Mouse (Mus musculus) kidney, embryonic 14.5 days (tissue): ENCODE measurements around the gene Isoc2a. TPM values are rescaled to one million over a fixed set of nuclear protein-coding genes. Genes with fewer than 3 reads are reported as not detected.

Source experiments
- ATAC-seq: fragments of 200-750 bp; cut with Nextera tagmentation; 2 replicates; pipeline ENCODE4 v1.8.0; 2017; ENCODE audit warnings: moderate number of reproducible peaks, mild to moderate bottlenecking, moderate TSS enrichment, moderate library complexity; ENCODE audit not compliant: low FRiP score, low TSS enrichment
- H3K27ac ChIP-seq: fragments of 300-500 bp; sonication (generic); 2 replicates; pipeline ENCODE4 v1.5.1; 2014; ENCODE audit warnings: low read depth, mild to moderate bottlenecking, low read length, moderate library complexity, mixed read lengths
- H3K27me3 ChIP-seq: fragments of 300-500 bp; sonication (generic); 2 replicates; pipeline ENCODE4 v1.6.1; 2014; ENCODE audit warnings: mild to moderate bottlenecking, low read length; ENCODE audit not compliant: control insufficient read depth, insufficient read depth
- H3K36me3 ChIP-seq: fragments of 300-500 bp; sonication (generic); 2 replicates; pipeline ENCODE4 v1.6.1; 2014; ENCODE audit warnings: low read length, mixed read lengths; ENCODE audit not compliant: control insufficient read depth, insufficient read depth
- H3K4me1 ChIP-seq: fragments of 300-500 bp; sonication (generic); 2 replicates; pipeline ENCODE4 v1.6.1; 2014; ENCODE audit warnings: low read length, mixed read lengths; ENCODE audit not compliant: control insufficient read depth, insufficient read depth
- H3K4me2 ChIP-seq: fragments of 300-500 bp; sonication (generic); replicated peaks from 2 replicates; pipeline ENCODE4 v1.6.1; 2014; ENCODE audit warnings: low read depth, mild to moderate bottlenecking, low read length
- H3K4me3 ChIP-seq: fragments of 300-500 bp; sonication (generic); 2 replicates; pipeline ENCODE4 v1.5.1; 2014; ENCODE audit warnings: mild to moderate bottlenecking, low read length
- H3K9ac ChIP-seq: fragments of 300-500 bp; sonication (generic); 2 replicates; pipeline ENCODE4 v1.6.1; 2014; ENCODE audit warnings: low read depth, mild to moderate bottlenecking, low read length, moderate library complexity
- H3K9me3 ChIP-seq: fragments of 300-500 bp; sonication (generic); 2 replicates; pipeline ENCODE4 v1.6.1; 2016; ENCODE audit warnings: low read length; ENCODE audit not compliant: control insufficient read depth
- WGBS: fragments of 180-500 bp; shearing (Covaris S2); extraction: QIAGEN DNeasy Blood & Tissue Kit; methylation state at CpG from one replicate; pipeline ENCODE4 v1.1.7; 2014; 5-methylcytosine and 5-hydroxymethylcytosine counted together
- polyA plus RNA-seq: library from polyadenylated mRNA; unstranded; fragments of >200 nt; fragmentation: Nextera tagmentation; extraction: Ambion mirVana; gene quantifications from 2 replicates; pipeline ENCODE4 v1.2.1, GENCODE M21; 2014

The Isoc2a gene
- polyA plus RNA-seq, 1 experiment from 2014 or later: 0.95 TPM

DNA sequence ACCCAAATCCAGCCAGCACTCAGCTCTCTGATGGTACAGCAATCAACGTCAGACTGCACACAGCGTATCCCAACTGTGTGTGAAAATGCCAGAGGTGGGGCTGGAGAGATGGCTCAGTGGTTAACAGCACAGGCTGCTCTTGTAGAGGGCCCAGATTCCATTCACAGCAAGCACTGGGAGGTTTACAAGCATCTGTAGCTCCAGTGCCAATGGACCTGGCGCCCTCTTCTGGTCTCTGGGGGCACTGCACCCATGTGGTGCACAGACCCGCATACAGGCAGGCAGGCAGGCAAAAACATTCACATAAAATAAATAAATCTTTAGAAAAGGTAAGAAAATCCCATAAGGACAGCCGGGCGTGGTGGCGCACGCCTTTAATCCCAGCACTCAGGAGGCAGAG is 24.2 kb downstream of the Isoc2a start:
- Histone ChIP-seq H3K4me2 (no peak overlapping the region), H3K4me3 (no peak overlapping the region), H3K36me3 (no peaks in the 10 kb centered on the region), H3K27me3 (0 out of 2 replicates have a peak, but pooled peaks cover 3% of the 10 kb centered on the region), H3K9me3 (peaks cover 3% of the 10 kb centered on the region; the same call in 1 of the 2 replicates), H3K27ac (no peak overlapping the region), H3K4me1 (0 out of 2 replicates have a peak, but pooled peaks cover 7% of the 10 kb centered on the region), H3K9ac (no peak overlapping the region)
- ATAC-seq: 0 out of 2 replicates have a peak, but pooled peaks have one; percentile 29
- 58% methylated on average over 8 of the region's 8 CpGs for WGBS

DNA sequence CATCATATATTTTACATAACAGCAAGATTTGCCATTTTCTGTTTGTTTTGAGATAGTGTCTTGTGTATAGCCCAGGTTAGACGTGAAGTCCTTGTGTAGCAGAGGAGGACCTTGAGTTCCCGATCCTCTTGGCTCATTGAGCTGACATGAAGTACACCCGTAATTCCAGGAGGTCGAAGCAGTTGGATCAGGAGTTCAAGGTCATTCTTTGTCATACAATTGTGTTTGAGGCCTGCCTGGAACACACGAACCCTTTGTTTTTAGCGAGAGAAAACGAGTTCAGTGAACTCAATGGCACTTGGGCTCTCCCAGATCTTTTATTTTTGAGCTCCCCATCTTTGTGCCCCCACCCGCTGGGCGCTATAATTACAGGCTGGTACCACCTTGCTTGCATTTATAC is 25.5 kb downstream of the Isoc2a start:
- Histone ChIP-seq H3K36me3 (no peaks in the 10 kb centered on the region), H3K9me3 (peaks cover 3% of the 10 kb centered on the region; the same call in 1 of the 2 replicates), H3K27me3 (0 out of 2 replicates have a peak, but pooled peaks cover 3% of the 10 kb centered on the region), H3K4me3 (no peak overlapping the region), H3K9ac (no peak overlapping the region), H3K4me2 (no peak overlapping the region), H3K4me1 (0 out of 2 replicates have a peak, but pooled peaks cover 7% of the 10 kb centered on the region), H3K27ac (no peak overlapping the region)
- ATAC-seq: no peak
- 88% methylated on average over 9 of the region's 9 CpGs for WGBS

GRCm38 (mm10) chr7:4906466-4906950 is 29.6 kb downstream of the Isoc2a start, which contains the start of gene Gm36210:
TSS of gene Gm36210 (minus strand) at chr7:4906516.
- Histone ChIP-seq H3K9ac (no peak within 1 kb of the TSS), H3K27ac (no peak within 1 kb of the TSS), H3K36me3 (no peaks in the 10 kb centered on the region), H3K4me3 (no peak within 1 kb of the TSS), H3K4me2 (no peak within 1 kb of the TSS), H3K27me3 (no peaks in the 10 kb centered on the region), H3K4me1 (0 out of 2 replicates have a peak, but pooled peaks cover under 1% of the 10 kb centered on the region), H3K9me3 (no peaks in the 10 kb centered on the region)
- no peak for ATAC-seq
- WGBS: 46% methylated on average over 10 of the region's 10 CpGs

GRCm38 (mm10) chr7:4911561-4911960 is 34.6 kb downstream of the Isoc2a start:
- 33% methylated on average over 9 of the region's 9 CpGs for WGBS
- H3K27me3 ChIP-seq: no peaks in the 10 kb centered on the region
- H3K9me3 ChIP-seq: no peaks in the 10 kb centered on the region
- H3K4me3 ChIP-seq: no peak overlapping the region
- peaks cover 11% of the 10 kb centered on the region for H3K4me1 ChIP-seq
- H3K4me2 ChIP-seq: no peak overlapping the region
- H3K36me3 ChIP-seq: no peaks in the 10 kb centered on the region
- no peak overlapping the region; the same call in 1 of the 2 replicates for H3K27ac ChIP-seq
- peak; percentile 10; the same call in 1 of the 2 replicates for ATAC-seq
- H3K9ac ChIP-seq: no peak overlapping the region

- no peak overlapping the region for H3K4me3 ChIP-seq
- ATAC-seq: no peak
- H3K9me3 ChIP-seq: no peaks in the 10 kb centered on the region
- H3K36me3 ChIP-seq: no peaks in the 10 kb centered on the region; the same call in 1 of the 2 replicates
- no peak overlapping the region for H3K4me2 ChIP-seq
- H3K27me3 ChIP-seq: no peaks in the 10 kb centered on the region
- H3K4me1 ChIP-seq: peaks cover 17% of the 10 kb centered on the region
- no peak overlapping the region for H3K27ac ChIP-seq
- no peak overlapping the region for H3K9ac ChIP-seq
- WGBS: 77% methylated on average over 5 of the region's 5 CpGs
Measured at GRCm38 (mm10) chr7:4912248-4912647, 35.3 kb downstream of the Isoc2a start.

DNA sequence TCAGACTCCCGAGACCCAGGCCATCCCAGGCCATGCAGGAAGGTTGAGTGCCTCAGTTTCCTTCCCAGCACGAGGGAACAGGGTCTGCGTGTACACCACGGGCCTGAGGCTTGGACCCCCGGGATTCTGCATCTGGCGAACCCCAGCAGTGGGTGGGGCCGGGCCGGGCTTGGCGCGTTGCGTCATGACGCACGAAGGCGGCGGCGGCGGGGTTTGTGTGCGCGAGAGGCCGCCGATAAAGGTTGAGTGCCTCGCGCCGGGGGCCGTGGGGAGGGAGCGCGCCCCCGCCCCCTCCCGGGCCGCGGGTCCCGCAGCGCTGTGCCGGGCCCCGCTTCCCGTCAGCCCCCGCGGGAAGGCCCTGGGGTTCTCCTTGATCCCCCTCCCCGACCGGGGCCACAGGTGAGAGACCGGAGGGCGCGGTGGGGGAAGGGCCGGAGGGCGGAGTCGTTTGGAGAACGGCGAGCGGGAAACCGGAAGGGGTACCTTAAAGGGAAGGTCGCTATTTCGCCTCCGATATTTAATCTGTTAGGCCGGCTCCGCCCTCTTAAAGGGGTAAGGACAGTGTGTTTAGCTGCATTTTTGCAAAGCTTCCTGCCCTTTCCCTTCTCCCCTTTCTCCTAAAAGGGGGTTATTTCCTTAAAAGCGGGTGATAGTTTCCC is 38.2 kb downstream of the Isoc2a start, which contains the start of gene Zfp628:
Gene Zfp628 (plus strand): TSS at position 211 of the 659 bp plus-strand sequence.
- H3K27ac ChIP-seq: peak within 1 kb of the TSS; percentile 98
- peaks cover 17% of the 10 kb centered on the region for H3K4me1 ChIP-seq
- H3K27me3 ChIP-seq: no peaks in the 10 kb centered on the region
- peak within 1 kb of the TSS; percentile 60 for H3K4me3 ChIP-seq
- no peaks in the 10 kb centered on the region for H3K9me3 ChIP-seq
- under 1% methylated on average over 53 of the region's 56 CpGs for WGBS
- peak within 1 kb of the TSS; percentile 70 for H3K4me2 ChIP-seq
- H3K36me3 ChIP-seq: peaks cover 23% of the 10 kb centered on the region
- peak; percentile 86 for ATAC-seq
- peak within 1 kb of the TSS; percentile 95 for H3K9ac ChIP-seq

- Histone ChIP-seq H3K27me3 (no peaks in the 10 kb centered on the region), H3K9me3 (no peaks in the 10 kb centered on the region), H3K36me3 (peaks cover 30% of the 10 kb centered on the region), H3K4me3 (peak overlapping the region; percentile 60), H3K4me1 (peaks cover 17% of the 10 kb centered on the region), H3K27ac (peak overlapping the region; percentile 98), H3K9ac (peak overlapping the region; percentile 95), H3K4me2 (peak overlapping the region; percentile 70)
- peak; percentile 57 for ATAC-seq
- WGBS: 8% methylated on average over 14 of the region's 14 CpGs
Measured at GRCm38 (mm10) chr7:4915669-4916416, 38.9 kb downstream of the Isoc2a start.

GRCm38 (mm10) chr7:4917494-4917893 is 40.5 kb downstream of the Isoc2a start:
- H3K27me3 ChIP-seq: no peaks in the 10 kb centered on the region
- peaks cover 18% of the 10 kb centered on the region for H3K4me1 ChIP-seq
- H3K9me3 ChIP-seq: no peaks in the 10 kb centered on the region
- H3K27ac ChIP-seq: no peak overlapping the region
- no peak overlapping the region for H3K4me2 ChIP-seq
- H3K36me3 ChIP-seq: peaks cover 32% of the 10 kb centered on the region
- WGBS: 89% methylated on average over 2 of the region's 2 CpGs
- H3K4me3 ChIP-seq: no peak overlapping the region
- H3K9ac ChIP-seq: no peak overlapping the region
- no peak for ATAC-seq
